Mouse (Mus musculus) MEL (cell line): ENCODE results near the gene Guk1. TPM values are rescaled to one million over a fixed set of nuclear protein-coding genes. Genes with fewer than 3 reads are reported as not detected.

Experiments used
- DNase-seq: peaks from one replicate; pipeline ENCODE4 v3.0.0; 2011; ENCODE audit warnings: low read depth, low spot score
- H3K27ac ChIP-seq: 2 replicates; pipeline ENCODE4 v1.5.1; 2012; ENCODE audit warnings: low read depth, mild to moderate bottlenecking, control low read depth, low read length, moderate library complexity; ENCODE audit not compliant: control insufficient read depth
- H3K27me3 ChIP-seq, 2 experiments: fragments of 150-350 bp in 1 of 2; sonication (generic) in 1 of 2; 2 replicates each; pipeline ENCODE4 v1.6.1; 2012; ENCODE audit warnings: low read length in 2 of 2, mild to moderate bottlenecking in 2 of 2, improper control_type of control experiment in 1 of 2, moderate library complexity in 1 of 2; ENCODE audit not compliant: insufficient read depth in 2 of 2, control insufficient read depth in 1 of 2
- H3K36me3 ChIP-seq, 2 experiments: 2 replicates each; pipeline ENCODE4 v1.6.1; 2012 to 2014; ENCODE audit warnings: low read length in 2 of 2, improper control_type of control experiment in 1 of 2, inconsistent platforms in 1 of 2, mild to moderate bottlenecking in 1 of 2; ENCODE audit not compliant: insufficient read depth in 2 of 2, control insufficient read depth in 1 of 2
- H3K4me1 ChIP-seq, 2 experiments: fragments of 150-350 bp in 1 of 2; sonication (generic) in 1 of 2; 2 replicates each; pipeline ENCODE4 v1.6.1; 2012; ENCODE audit warnings: low read length in 2 of 2, improper control_type of control experiment in 1 of 2, mild to moderate bottlenecking in 1 of 2; ENCODE audit not compliant: insufficient read depth in 2 of 2, control insufficient read depth in 1 of 2
- H3K4me3 ChIP-seq, 2 experiments: fragments of 150-350 bp in 1 of 2; sonication (generic) in 1 of 2; 2 replicates each; pipeline ENCODE4 v1.5.1; 2012; ENCODE audit warnings: low read depth in 2 of 2, low read length in 2 of 2, mild to moderate bottlenecking in 2 of 2, moderate library complexity in 2 of 2, control low read depth in 1 of 2, improper control_type of control experiment in 1 of 2; ENCODE audit not compliant: control insufficient read depth in 1 of 2, insufficient read depth in 1 of 2
- H3K79me2 ChIP-seq: 2 replicates; pipeline ENCODE4 v1.6.1; 2012; ENCODE audit warnings: mild to moderate bottlenecking, low read length, moderate library complexity; ENCODE audit not compliant: control insufficient read depth, poor library complexity, insufficient read depth
- H3K9ac ChIP-seq: 2 replicates; pipeline ENCODE4 v1.6.1; 2012; ENCODE audit warnings: low read depth, mild to moderate bottlenecking, control low read depth, low read length, moderate library complexity; ENCODE audit not compliant: control insufficient read depth, poor library complexity, severe bottlenecking
- H3K9me3 ChIP-seq: fragments of 150-350 bp; sonication (generic); replicated peaks from 2 replicates; pipeline ENCODE4 v1.6.1; 2012; ENCODE audit warnings: mild to moderate bottlenecking, low read length, improper control_type of control experiment, moderate library complexity; ENCODE audit not compliant: insufficient read depth
- BHLHE40 ChIP-seq: IDR thresholded peaks from 2 replicates; pipeline ENCODE4 v1.6.1; 2012; ENCODE audit warnings: low read depth, mild to moderate bottlenecking, inconsistent platforms, low read length, improper control_type of control experiment, borderline replicate concordance
- E2F4 ChIP-seq: IDR thresholded peaks from 2 replicates; pipeline ENCODE4 v1.6.1; 2011; ENCODE audit warnings: low read depth, low read length, improper control_type of control experiment, borderline replicate concordance
- ELF1 ChIP-seq: IDR thresholded peaks from 2 replicates; pipeline ENCODE4 v1.6.1; 2014; ENCODE audit warnings: low read depth, mild to moderate bottlenecking, inconsistent platforms, low read length, improper control_type of control experiment, moderate library complexity
- EP300 ChIP-seq, 2 experiments: IDR thresholded peaks; 2 replicates each; pipeline ENCODE4 v1.6.1; 2011; ENCODE audit warnings: improper control_type of control experiment in 2 of 2, low read length in 2 of 2, low read depth in 1 of 2, mild to moderate bottlenecking in 1 of 2
- GABPA ChIP-seq: IDR thresholded peaks from 2 replicates; pipeline ENCODE4 v1.6.1; 2012; ENCODE audit warnings: low read depth, mild to moderate bottlenecking, inconsistent platforms, low read length, improper control_type of control experiment, moderate library complexity
- JUND ChIP-seq: IDR thresholded peaks from 2 replicates; pipeline ENCODE4 v1.6.1; 2011; ENCODE audit warnings: low read depth, mild to moderate bottlenecking, improper control_type of control experiment, low read length
- KAT2A ChIP-seq: conservative IDR thresholded peaks from 2 replicates; pipeline ENCODE4 v1.6.1; 2012; ENCODE audit warnings: low read depth, low read length, improper control_type of control experiment, inconsistent platforms
- MAFK ChIP-seq: IDR thresholded peaks from 2 replicates; pipeline ENCODE4 v1.6.1; 2011; ENCODE audit warnings: low read depth, mild to moderate bottlenecking, low read length, improper control_type of control experiment, borderline replicate concordance
- MAX ChIP-seq: IDR thresholded peaks from 2 replicates; pipeline ENCODE4 v1.6.1; 2011; ENCODE audit warnings: low read length, improper control_type of control experiment
- MAZ ChIP-seq: IDR thresholded peaks from 2 replicates; pipeline ENCODE4 v1.6.1; 2012; ENCODE audit warnings: low read depth, mild to moderate bottlenecking, inconsistent platforms, low read length, improper control_type of control experiment
- MEF2A ChIP-seq: IDR thresholded peaks from 2 replicates; pipeline ENCODE4 v1.6.1; 2014; ENCODE audit warnings: low read depth, mild to moderate bottlenecking, inconsistent platforms, low read length, improper control_type of control experiment; ENCODE audit not compliant: poor library complexity, insufficient replicate concordance, severe bottlenecking; ENCODE audit errors: extremely low read depth
- MXI1 ChIP-seq: IDR thresholded peaks from 2 replicates; pipeline ENCODE4 v1.6.1; 2011; ENCODE audit warnings: mild to moderate bottlenecking, low read depth, low read length, improper control_type of control experiment
- MYB ChIP-seq: IDR thresholded peaks from 2 replicates; pipeline ENCODE4 v1.6.1; 2011; ENCODE audit warnings: mild to moderate bottlenecking, low read depth, low read length, improper control_type of control experiment
- MYC ChIP-seq: IDR thresholded peaks from 2 replicates; pipeline ENCODE4 v1.6.1; 2011; ENCODE audit warnings: low read depth, mild to moderate bottlenecking, low read length, improper control_type of control experiment, moderate library complexity
- NRF1 ChIP-seq: IDR thresholded peaks from 2 replicates; pipeline ENCODE4 v1.6.1; 2014; ENCODE audit warnings: low read depth, mild to moderate bottlenecking, inconsistent platforms, low read length, improper control_type of control experiment, moderate library complexity; ENCODE audit not compliant: poor library complexity, insufficient read depth, severe bottlenecking
- POLR2AphosphoS2 ChIP-seq: IDR thresholded peaks from 2 replicates; pipeline ENCODE4 v1.6.1; 2011; ENCODE audit warnings: low read length, improper control_type of control experiment
- POLR2AphosphoS5 ChIP-seq: IDR thresholded peaks from 2 replicates; pipeline ENCODE4 v1.6.1; 2012; ENCODE audit warnings: low read depth, borderline replicate concordance, mild to moderate bottlenecking, inconsistent platforms, low read length, moderate library complexity, mixed read lengths
- RCOR1 ChIP-seq: IDR thresholded peaks from 2 replicates; pipeline ENCODE4 v1.6.1; 2012; ENCODE audit warnings: low read depth, mild to moderate bottlenecking, inconsistent platforms, low read length, improper control_type of control experiment
- TAL1 ChIP-seq: IDR thresholded peaks from 2 replicates; pipeline ENCODE4 v1.6.1; 2012; ENCODE audit warnings: mild to moderate bottlenecking, inconsistent platforms, low read length, moderate library complexity, mixed read lengths
- TBP ChIP-seq: IDR thresholded peaks from 2 replicates; pipeline ENCODE4 v1.8.0; 2011; ENCODE audit warnings: low read depth, low read length, improper control_type of control experiment
- TCF12 ChIP-seq: IDR thresholded peaks from 2 replicates; pipeline ENCODE4 v1.6.1; 2014; ENCODE audit warnings: low read depth, mild to moderate bottlenecking, inconsistent platforms, low read length, improper control_type of control experiment, moderate library complexity
- UBTF ChIP-seq: IDR thresholded peaks from 2 replicates; pipeline ENCODE4 v1.6.1; 2012; ENCODE audit warnings: low read depth, mild to moderate bottlenecking, inconsistent platforms, low read length, improper control_type of control experiment, moderate library complexity, borderline replicate concordance; ENCODE audit not compliant: insufficient read depth
- USF1 ChIP-seq: IDR thresholded peaks from 2 replicates; pipeline ENCODE4 v1.6.1; 2014; ENCODE audit warnings: low read depth, mild to moderate bottlenecking, inconsistent platforms, low read length, improper control_type of control experiment, moderate library complexity
- ZC3H11A ChIP-seq: IDR thresholded peaks from 2 replicates; pipeline ENCODE4 v1.6.1; 2012; ENCODE audit warnings: low read depth, mild to moderate bottlenecking, inconsistent platforms, low read length, improper control_type of control experiment
- ZNF384 ChIP-seq: IDR thresholded peaks from 2 replicates; pipeline ENCODE4 v1.6.1; 2012; ENCODE audit warnings: low read depth, mild to moderate bottlenecking, inconsistent platforms, low read length, improper control_type of control experiment
- polyA plus RNA-seq, 2 experiments: library from polyadenylated mRNA; stranded (reverse) in 1 of 2; unstranded in 1 of 2; fragments of >175 nt in 1 of 2; fragments of >200 nt in 1 of 2; gene quantifications; 2 replicates each; pipeline versions ENCODE4 v1.2.1 to v1.2.4; 2012; ENCODE audit warnings: low replicate concordance in 2 of 2, low read depth in 1 of 2; ENCODE audit not compliant: insufficient read length in 2 of 2, insufficient read depth in 1 of 2, missing spikeins in 1 of 2
- total RNA-seq: library from RNA; depleted of rRNA; stranded (reverse); fragments of 300-350 nt; gene quantifications from 2 replicates; pipeline ENCODE4 v1.2.3, GENCODE M21; 2012

Gene Guk1
- total and polyA plus RNA-seq, 3 experiments = 215 to 295 TPM; not detected in 1

DNA sequence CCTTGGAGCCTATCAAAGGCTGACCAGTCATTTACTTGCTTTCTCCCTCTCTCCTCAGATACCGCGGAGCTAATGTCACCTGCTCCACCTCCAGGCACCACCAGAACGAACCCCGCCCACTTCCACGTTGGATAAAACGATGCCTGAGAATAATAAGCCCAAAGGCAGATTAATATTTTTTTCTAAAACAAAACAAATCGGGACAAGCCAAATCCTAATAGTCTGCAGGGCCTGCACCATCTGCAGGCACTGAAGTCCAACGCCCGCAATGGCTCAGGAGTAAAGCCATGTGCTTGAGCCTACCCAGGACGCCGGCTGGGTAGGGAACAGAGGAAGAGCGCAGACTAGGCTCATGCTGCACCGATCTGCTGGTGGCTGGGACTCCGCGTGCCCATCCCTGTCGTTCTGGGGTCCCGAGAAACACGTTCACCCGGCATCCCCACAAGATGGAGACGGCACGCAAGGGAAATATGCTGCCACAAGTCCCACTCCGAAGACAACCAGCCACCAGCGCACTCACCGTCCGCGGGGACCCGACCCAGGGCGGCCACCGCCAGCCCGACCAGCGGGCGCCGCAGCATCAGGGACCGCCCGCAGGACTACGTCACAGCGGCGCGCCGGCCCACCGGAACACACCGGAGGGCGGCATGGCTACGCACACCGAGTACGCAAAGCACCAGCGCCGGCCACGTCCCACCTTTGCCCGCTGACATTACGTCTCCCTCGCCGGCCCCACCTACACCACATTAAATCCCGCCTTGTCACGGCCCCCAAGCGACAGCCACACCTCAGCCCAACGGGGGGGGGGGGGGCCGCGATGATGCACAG lies 567 bp downstream of the Guk1 start (continued):
- 0 out of 2 replicates have a peak, but pooled peaks have one; percentile 10 for TF ChIP-seq USF1
- TF ChIP-seq TCF12 = peak; percentile 32; the same call in 1 of the 2 replicates
- no peak for TF ChIP-seq MEF2A
- TF ChIP-seq RCOR1 = no peak
- TF ChIP-seq MYC = peak; percentile 83
- TF ChIP-seq TBP = peak; percentile 52
- no peak for TF ChIP-seq MYB
- peak; percentile 88 for TF ChIP-seq POLR2AphosphoS2
- TF ChIP-seq TAL1 = no peak
- no peak for TF ChIP-seq JUND
- no peak for TF ChIP-seq ZNF384
- no peak; a peak in 1 of 4 replicates for TF ChIP-seq EP300 (IDR thresholded peaks at IDR 0.05; ENCODE audit: low read depth in 1 of 2, low read length in 2 of 2)
- peak; percentile 80; the same call in 1 of the 2 replicates for TF ChIP-seq ELF1
- TF ChIP-seq POLR2AphosphoS5 = no peak
- no peak for TF ChIP-seq GABPA
- TF ChIP-seq MAFK = no peak
- peak; percentile 96 for TF ChIP-seq MXI1
- peak; percentile 9; the same call in 1 of the 2 replicates for TF ChIP-seq KAT2A
- peak; percentile 88 for TF ChIP-seq NRF1
- TF ChIP-seq BHLHE40 = no peak
- TF ChIP-seq MAZ = peak; percentile 83; the same call in 1 of the 2 replicates

DNA sequence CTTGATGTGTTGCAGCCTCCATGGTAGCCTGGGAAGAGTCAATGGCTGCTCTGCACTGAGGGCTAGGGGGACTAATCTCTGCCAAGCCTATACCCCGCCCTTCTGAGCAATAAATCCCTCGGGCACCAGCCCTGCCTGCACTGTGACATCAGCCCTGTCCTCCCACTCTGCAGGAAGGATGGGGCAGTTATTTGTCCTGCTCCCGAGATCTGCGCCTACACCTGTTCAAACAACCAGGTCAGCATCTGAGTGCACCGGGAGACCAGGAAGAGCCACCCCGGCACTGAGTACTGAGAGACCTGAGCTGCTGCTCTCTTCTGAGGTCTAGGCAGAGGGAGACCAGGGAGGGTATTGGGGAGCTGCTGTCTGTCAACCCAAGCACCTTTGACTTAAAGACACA lies 4.3 kb downstream of the Guk1 start:
- no peak for DNase-seq
- no peak for TF ChIP-seq UBTF
- no peak for TF ChIP-seq MEF2A
- TF ChIP-seq BHLHE40 = no peak
- no peak for TF ChIP-seq GABPA
- no peak for TF ChIP-seq MYB
- TF ChIP-seq E2F4 = no peak
- no peak for TF ChIP-seq ZC3H11A
- TF ChIP-seq MAX = no peak
- H3K27me3 ChIP-seq = no peaks in the 10 kb centered on the region
- H3K4me1 ChIP-seq = peaks cover 3 to 16% of the 10 kb centered on the region in 2 experiments; a peak in 3 of 4 replicates
- H3K9ac ChIP-seq = no peak overlapping the region
- H3K4me3 ChIP-seq = no peak overlapping the region
- H3K9me3 ChIP-seq = no peaks in the 10 kb centered on the region
- peaks cover 3 to 8% of the 10 kb centered on the region in 2 experiments; a peak in 3 of 4 replicates for H3K36me3 ChIP-seq
- H3K27ac ChIP-seq = no peak overlapping the region
- peaks cover 23% of the 10 kb centered on the region for H3K79me2 ChIP-seq
